Mouse (Mus musculus) liver, postnatal 0 days (tissue): Measurements from ENCODE around the gene Gdf9. TPM values are rescaled to one million over a fixed set of nuclear protein-coding genes. Genes with fewer than 3 reads are reported as not detected.

Experiments
- ATAC-seq: fragments of 200-750 bp; cut with Nextera tagmentation; 2 replicates; pipeline ENCODE4 v1.8.0; 2017; ENCODE audit warnings: mild to moderate bottlenecking, moderate library complexity
- DNase-seq: peaks from one replicate; pipeline ENCODE4 v3.0.0-alpha.2; 2016
- H3K27ac ChIP-seq: fragments of 300-500 bp; sonication (generic); 2 replicates; pipeline ENCODE4 v1.5.1; 2014; ENCODE audit warnings: antibody characterized with exemption, moderate library complexity, mild to moderate bottlenecking, low read depth
- H3K27me3 ChIP-seq: fragments of 300-500 bp; sonication (generic); 2 replicates; pipeline ENCODE4 v1.6.1; 2014; ENCODE audit warnings: low read length, control low read depth, mixed read lengths; ENCODE audit not compliant: insufficient read depth
- H3K36me3 ChIP-seq: fragments of 300-500 bp; sonication (generic); replicated peaks from 2 replicates; pipeline ENCODE4 v1.6.1; 2014; ENCODE audit warnings: mild to moderate bottlenecking, control low read depth, low read length, moderate library complexity, mixed read lengths; ENCODE audit not compliant: insufficient read depth
- H3K4me1 ChIP-seq: fragments of 300-500 bp; sonication (generic); 2 replicates; pipeline ENCODE4 v1.6.1; 2014; ENCODE audit warnings: antibody characterized with exemption, mild to moderate bottlenecking, control low read depth; ENCODE audit not compliant: insufficient read depth
- H3K4me2 ChIP-seq: fragments of 300-500 bp; sonication (generic); 2 replicates; pipeline ENCODE4 v1.6.1; 2014; ENCODE audit warnings: low read depth, mild to moderate bottlenecking, low read length, moderate library complexity, mixed read lengths
- H3K4me3 ChIP-seq: fragments of 300-500 bp; sonication (generic); 2 replicates; pipeline ENCODE4 v1.5.1; 2014; ENCODE audit warnings: low read depth, low read length
- H3K9ac ChIP-seq: fragments of 300-500 bp; sonication (generic); replicated peaks from 2 replicates; pipeline ENCODE4 v1.6.1; 2014; ENCODE audit warnings: mild to moderate bottlenecking, moderate library complexity
- H3K9me3 ChIP-seq: fragments of 300-500 bp; sonication (generic); 2 replicates; pipeline ENCODE4 v1.6.1; 2016; ENCODE audit warnings: mild to moderate bottlenecking, control low read depth, low read length, mixed read lengths
- CTCF ChIP-seq: sonication (generic); IDR thresholded peaks from 2 replicates; pipeline ENCODE4 v1.5.1; 2016; ENCODE audit warnings: antibody characterized with exemption, low read depth
- EP300 ChIP-seq: IDR thresholded peaks from 2 replicates; pipeline ENCODE4 v1.6.1; 2016; ENCODE audit warnings: antibody characterized with exemption, low read depth, mild to moderate bottlenecking
- WGBS: fragments of 180-500 bp; shearing (Covaris S2); extraction: QIAGEN DNeasy Blood & Tissue Kit; methylation state at CpG from one replicate; pipeline ENCODE4 v1.1.7; 2014; ENCODE audit not compliant: insufficient replicate concordance; 5-methylcytosine and 5-hydroxymethylcytosine counted together
- polyA plus RNA-seq: library from polyadenylated mRNA; unstranded; fragments of >200 nt; fragmentation: Nextera tagmentation; extraction: Ambion mirVana; gene quantifications from 2 replicates; pipeline ENCODE4 v1.2.1, GENCODE M21; 2015

Gene Gdf9
- polyA plus RNA-seq, 1 experiment from 2014 or later: 0.15 TPM

DNA sequence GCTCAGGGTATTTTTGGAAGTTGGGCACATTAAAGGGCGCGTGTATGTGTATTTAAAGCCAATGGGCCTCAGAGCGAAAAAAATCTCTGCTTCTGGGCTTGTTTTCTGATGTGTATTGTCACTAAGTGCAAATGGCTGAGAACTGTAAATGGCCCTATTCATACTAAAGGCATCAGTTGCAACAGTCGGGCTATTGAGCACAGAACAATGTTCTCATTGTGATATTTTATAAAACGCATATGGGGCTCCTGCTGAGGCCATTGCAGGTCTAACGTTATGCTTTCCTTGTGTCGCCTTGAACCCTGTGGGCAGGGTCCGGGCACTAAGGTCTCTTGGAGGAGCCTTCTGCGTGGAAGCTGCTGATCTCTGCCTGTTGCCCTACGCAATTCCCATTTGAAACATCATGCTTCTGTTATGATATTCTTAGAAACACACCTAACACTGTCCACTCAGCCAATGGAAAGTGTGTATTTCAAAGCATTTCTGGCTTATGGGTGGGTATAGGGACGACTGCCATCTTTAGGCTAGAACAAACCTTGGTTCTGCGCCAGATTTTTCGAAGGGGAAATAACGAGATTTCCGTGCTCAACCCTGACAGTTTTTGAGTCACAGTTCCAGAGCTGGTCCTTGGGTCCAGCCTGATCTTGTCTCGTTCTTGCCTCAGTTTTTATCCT lies 38.6 kb downstream of the Gdf9 start:
- 42% methylated on average over 16 of the region's 16 CpGs for WGBS
- TF ChIP-seq CTCF (no peak), EP300 (no peak)
- no peak overlapping the region for H3K4me2 ChIP-seq

GRCm38 (mm10) chr11:53469968-53470695 lies 39.3 kb downstream of the Gdf9 start, which contains the start of gene Gm9837:
Gene Gm9837, minus strand, starts transcription at chr11:53470479.
- no peak for TF ChIP-seq EP300
- TF ChIP-seq CTCF: peak; percentile 98
- no peaks in the 10 kb centered on the region for H3K9me3 ChIP-seq
- peak within 1 kb of the TSS; percentile 27; the same call in 1 of the 2 replicates for H3K4me2 ChIP-seq
- H3K4me3 ChIP-seq: no peak within 1 kb of the TSS
- ATAC-seq (peak; percentile 80), DNase-seq (peak; percentile 90)
- H3K27me3 ChIP-seq: peaks cover 31% of the 10 kb centered on the region
- peaks cover 4% of the 10 kb centered on the region; the same call in 1 of the 2 replicates for H3K4me1 ChIP-seq
- H3K27ac ChIP-seq: no peak within 1 kb of the TSS
- no peaks in the 10 kb centered on the region for H3K36me3 ChIP-seq
- no peak within 1 kb of the TSS for H3K9ac ChIP-seq
- 7% methylated on average over 29 of the region's 29 CpGs for WGBS

More for the DNA sequence above, 38.6 kb downstream of the Gdf9 start:
- Histone ChIP-seq H3K9ac (no peak overlapping the region), H3K9me3 (no peaks in the 10 kb centered on the region), H3K4me1 (peaks cover 4% of the 10 kb centered on the region; the same call in 1 of the 2 replicates), H3K4me3 (no peak overlapping the region), H3K27me3 (peaks cover 32% of the 10 kb centered on the region), H3K27ac (no peak overlapping the region), H3K36me3 (no peaks in the 10 kb centered on the region)
- ATAC-seq: 0 out of 2 replicates have a peak, but pooled peaks have one; percentile 9
- no peak for DNase-seq

DNA sequence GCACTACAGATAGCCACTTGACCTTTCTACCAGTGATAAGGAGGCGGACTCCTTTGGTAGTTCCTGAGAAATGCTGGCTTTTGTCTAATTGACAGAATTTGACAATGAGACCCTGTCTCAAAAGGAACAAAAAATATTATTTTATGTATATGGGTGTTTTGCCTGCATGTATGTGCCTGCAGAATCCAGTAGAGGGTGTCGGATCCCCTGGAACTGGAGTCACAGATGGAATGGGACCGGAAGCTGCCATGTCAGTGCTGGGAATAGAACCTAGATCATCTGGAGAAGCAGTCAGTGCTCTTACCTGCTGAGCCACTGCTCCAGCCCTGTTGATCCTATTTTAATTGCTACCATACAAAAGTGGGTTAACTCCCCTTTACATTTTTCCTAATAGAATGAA lies 41.9 kb downstream of the Gdf9 start:
- no peak overlapping the region for H3K27ac ChIP-seq
- ATAC-seq: no peak

DNA sequence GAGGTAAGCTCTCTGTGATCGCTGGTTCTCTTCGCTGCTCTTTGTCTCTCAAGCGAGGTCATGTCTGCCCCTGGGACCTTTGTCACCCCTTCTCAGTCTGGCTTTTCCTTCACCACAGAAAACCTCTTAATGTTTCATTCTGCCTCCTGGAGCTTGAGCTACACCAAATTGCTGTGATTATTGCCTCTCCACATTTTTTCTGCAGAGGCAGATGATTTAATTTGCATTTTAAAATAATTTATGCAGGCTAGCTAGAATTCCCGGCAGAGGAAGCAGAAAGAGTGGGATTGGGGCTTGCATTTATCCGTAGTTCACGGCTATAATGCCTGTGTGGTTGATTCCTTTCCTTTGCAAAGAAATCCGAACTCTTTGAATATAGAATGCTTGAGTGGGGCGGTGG lies 44.8 kb downstream of the Gdf9 start:
- Histone ChIP-seq H3K9me3 (no peaks in the 10 kb centered on the region), H3K36me3 (no peaks in the 10 kb centered on the region; the same call in 1 of the 2 replicates), H3K27me3 (peaks cover 62% of the 10 kb centered on the region), H3K4me2 (no peak overlapping the region), H3K4me1 (peaks cover 13% of the 10 kb centered on the region), H3K4me3 (no peak overlapping the region), H3K9ac (no peak overlapping the region), H3K27ac (no peak overlapping the region)
- TF ChIP-seq EP300: no peak
- no peak for TF ChIP-seq CTCF
- DNase-seq (no peak), ATAC-seq (no peak)
- WGBS: 41% methylated on average over 8 of the region's 8 CpGs

More for the DNA sequence above, 41.9 kb downstream of the Gdf9 start:
- no peak for DNase-seq
- 81% methylated on average over 3 of the region's 3 CpGs for whole genome bisulfite sequencing
- peaks cover 4% of the 10 kb centered on the region; the same call in 1 of the 2 replicates for H3K4me1 ChIP-seq
- H3K9me3 ChIP-seq: no peaks in the 10 kb centered on the region
- H3K9ac ChIP-seq: no peak overlapping the region
- H3K4me3 ChIP-seq: no peak overlapping the region
- no peak overlapping the region for H3K4me2 ChIP-seq
- TF ChIP-seq EP300 (no peak), CTCF (peak; percentile 48)
- peaks cover 41% of the 10 kb centered on the region for H3K27me3 ChIP-seq
- H3K36me3 ChIP-seq: no peaks in the 10 kb centered on the region

DNA sequence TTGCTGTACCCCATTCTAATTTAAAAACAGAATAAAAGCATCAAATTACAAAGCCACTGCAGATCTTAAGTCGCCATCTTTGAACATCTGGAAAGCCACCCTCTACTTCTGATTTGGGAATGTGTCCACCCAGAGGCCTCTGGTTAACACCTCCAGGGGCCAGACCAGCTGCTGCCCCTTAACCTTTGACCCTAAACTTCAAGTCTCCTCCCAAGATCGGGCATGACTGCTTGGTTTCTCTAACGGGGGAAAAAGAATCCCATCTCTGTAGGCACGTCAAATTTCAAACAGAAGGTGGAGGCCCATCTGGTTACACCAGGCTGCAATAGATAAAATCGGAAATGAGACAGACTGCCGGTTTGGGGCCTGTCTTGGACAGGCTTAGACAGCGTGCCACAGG lies 47.0 kb downstream of the Gdf9 start:
- no peak overlapping the region for H3K27ac ChIP-seq
- no peaks in the 10 kb centered on the region; the same call in 1 of the 2 replicates for H3K36me3 ChIP-seq
- H3K4me1 ChIP-seq: peaks cover 18% of the 10 kb centered on the region
- H3K4me3 ChIP-seq: peak overlapping the region; percentile 69
- no peaks in the 10 kb centered on the region for H3K9me3 ChIP-seq
- 43% methylated on average over 7 of the region's 7 CpGs for WGBS
- H3K4me2 ChIP-seq: peak overlapping the region; percentile 79
- no peak overlapping the region; the same call in 1 of the 2 replicates for H3K9ac ChIP-seq
- TF ChIP-seq CTCF: no peak
- ATAC-seq (no peak), DNase-seq (no peak)
- peaks cover 60% of the 10 kb centered on the region for H3K27me3 ChIP-seq

- Histone ChIP-seq H3K4me3 (peak overlapping the region; percentile 69), H3K27me3 (peaks cover 60% of the 10 kb centered on the region), H3K9me3 (no peaks in the 10 kb centered on the region), H3K4me2 (peak overlapping the region; percentile 79), H3K36me3 (no peaks in the 10 kb centered on the region; the same call in 1 of the 2 replicates), H3K9ac (peak overlapping the region; percentile 61), H3K27ac (no peak overlapping the region), H3K4me1 (peaks cover 18% of the 10 kb centered on the region)
- ATAC-seq (no peak), DNase-seq (peak; percentile 51)
- TF ChIP-seq EP300 (no peak), CTCF (no peak)
- 7% methylated on average over 77 of the region's 79 CpGs for WGBS
Observed at GRCm38 (mm10) chr11:53478383-53479170, 47.8 kb downstream of the Gdf9 start.
